Mouse (Mus musculus): ENCODE results near the gene Mt3.
"Not testable (repeated sequence)": the region's sequence is repeated elsewhere in the genome, so short reads cannot be mapped to it uniquely, and the experiment has no call there.

The Mt3 gene

DNA sequence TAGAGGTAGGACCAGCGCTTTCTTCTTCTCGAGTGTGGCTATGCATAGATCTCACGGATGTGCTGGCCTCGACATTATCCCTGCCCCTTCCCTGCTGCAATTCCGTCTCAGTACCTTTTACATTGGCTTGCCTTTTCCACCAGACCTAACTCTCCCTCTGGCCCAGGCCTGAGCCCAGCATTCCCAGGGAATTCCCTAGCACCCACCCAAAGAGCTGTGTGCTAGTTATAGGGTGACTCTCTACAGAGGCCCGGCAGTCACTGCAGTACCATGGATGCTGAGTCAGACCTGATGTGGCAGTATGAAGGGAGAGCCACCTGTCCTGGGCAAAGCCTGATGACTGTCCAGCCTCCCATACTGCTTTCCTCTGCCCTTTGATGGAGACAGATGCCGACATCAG, 1.0 kb downstream of the Mt3 start:
- DNase-seq: no peak

GRCm38 (mm10) chr8:94154537-94154936, 2.1 kb downstream of the Mt3 start:
- no peak for DNase-seq

DNA sequence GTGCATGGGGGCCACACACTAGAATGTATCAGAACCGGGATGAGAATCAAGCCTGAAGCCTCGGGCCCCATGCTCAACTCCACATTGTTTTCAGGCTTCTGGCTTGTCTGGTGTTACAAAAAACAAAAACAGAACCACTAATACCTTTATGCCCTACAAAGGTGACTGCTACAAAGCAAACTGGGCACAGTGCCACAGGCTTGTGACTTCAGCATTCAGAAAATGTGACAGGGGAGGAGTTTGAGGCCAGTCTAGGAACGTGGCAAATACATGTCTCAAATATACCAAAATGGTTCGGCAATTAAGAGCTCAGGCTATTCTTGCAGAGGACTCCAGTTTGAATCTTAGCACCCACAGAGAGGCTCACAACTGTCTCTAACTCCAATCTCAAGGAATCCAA, 3.7 kb downstream of the Mt3 start:
- peak; percentile 63 to 64 for DNase-seq

DNA sequence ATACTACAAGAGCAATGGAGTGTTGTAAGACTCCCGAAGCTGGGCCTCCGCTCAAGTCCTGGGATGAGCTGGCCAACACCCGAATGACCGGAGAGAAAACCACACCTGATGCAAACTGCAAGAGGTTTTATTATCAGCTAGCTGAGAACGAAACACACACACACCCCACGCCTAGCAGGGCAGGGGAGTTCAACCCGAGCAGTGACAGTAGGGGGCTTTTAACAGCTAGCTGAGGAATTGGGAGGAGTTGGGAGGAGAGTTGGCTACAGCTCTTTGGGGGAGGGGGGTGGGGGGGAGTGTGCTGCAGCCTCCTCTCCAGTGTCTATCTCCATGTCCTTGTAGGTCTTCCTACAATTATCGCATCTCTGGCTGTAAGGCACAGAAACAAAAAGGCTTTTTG, 13.4 kb downstream of the Mt3 start:
- DNase-seq: not testable (repeated sequence)

GRCm38 (mm10) chr8:94167244-94167643, 14.8 kb downstream of the Mt3 start:
- DNase-seq: peak; percentile 85 to 94

DNA sequence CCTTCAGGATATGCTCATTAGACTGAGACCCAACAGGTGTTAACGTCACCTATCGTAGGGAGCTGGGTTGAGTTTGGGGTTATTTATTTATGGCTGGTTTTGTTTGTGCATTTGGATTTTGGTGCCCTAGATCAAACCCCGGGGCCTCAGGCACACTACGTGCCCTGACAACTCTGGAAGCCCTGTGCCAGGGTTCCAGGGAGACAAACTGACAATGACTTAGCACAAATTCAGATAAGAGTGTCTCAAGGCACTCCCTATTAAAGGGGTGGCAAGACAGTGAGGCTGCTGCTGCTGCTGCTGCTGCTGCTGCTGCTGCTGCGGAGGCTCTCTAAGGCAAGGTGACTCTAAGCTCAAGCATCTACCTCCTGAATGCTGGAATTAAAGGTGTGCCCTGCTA, 17.1 kb downstream of the Mt3 start:
- DNase-seq: no peak

GRCm38 (mm10) chr8:94171321-94171755, 18.9 kb downstream of the Mt3 start:
- peak; percentile 41 to 68 for DNase-seq

DNA sequence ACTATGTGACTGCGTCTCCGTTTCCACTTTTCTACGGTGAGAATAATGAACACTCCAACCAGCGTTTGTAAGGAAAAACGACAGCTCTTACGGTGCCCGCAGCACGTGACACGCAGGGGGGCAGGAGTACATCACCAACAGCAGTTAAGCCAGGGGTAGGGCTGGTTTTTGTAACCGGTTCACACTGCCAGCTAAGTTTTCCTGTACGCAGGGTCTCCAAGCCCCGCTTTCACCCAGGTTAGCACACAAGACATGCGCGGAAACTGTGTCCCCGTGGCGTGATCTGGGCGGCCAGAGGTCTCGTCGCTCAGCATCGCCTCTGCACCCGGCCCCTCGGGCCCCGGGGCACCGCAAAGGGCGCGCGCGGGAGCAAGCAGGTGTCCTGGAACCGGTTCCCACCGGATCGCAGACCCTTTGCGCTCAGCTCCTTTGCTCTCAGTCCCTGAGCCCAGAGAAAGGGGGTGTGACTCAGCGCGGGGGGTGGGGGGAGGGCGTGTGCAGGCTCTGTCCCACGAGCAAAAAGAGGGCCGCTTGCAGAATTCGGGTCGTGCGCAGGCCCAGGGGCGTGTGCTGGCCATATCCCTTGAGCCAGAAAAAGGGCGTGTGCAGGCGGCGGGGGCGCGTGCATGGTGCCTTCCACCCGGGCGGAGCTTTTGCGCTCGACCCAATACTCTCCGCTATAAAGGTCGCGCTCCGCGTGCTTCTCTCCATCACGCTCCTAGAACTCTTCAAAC, 19.8 kb downstream of the Mt3 start, which contains the start of gene Mt2:
TSS of gene Mt2 (plus strand) at position 590 of the 734 bp plus-strand sequence.
- DNase-seq: peak; percentile 67 to 88

DNA sequence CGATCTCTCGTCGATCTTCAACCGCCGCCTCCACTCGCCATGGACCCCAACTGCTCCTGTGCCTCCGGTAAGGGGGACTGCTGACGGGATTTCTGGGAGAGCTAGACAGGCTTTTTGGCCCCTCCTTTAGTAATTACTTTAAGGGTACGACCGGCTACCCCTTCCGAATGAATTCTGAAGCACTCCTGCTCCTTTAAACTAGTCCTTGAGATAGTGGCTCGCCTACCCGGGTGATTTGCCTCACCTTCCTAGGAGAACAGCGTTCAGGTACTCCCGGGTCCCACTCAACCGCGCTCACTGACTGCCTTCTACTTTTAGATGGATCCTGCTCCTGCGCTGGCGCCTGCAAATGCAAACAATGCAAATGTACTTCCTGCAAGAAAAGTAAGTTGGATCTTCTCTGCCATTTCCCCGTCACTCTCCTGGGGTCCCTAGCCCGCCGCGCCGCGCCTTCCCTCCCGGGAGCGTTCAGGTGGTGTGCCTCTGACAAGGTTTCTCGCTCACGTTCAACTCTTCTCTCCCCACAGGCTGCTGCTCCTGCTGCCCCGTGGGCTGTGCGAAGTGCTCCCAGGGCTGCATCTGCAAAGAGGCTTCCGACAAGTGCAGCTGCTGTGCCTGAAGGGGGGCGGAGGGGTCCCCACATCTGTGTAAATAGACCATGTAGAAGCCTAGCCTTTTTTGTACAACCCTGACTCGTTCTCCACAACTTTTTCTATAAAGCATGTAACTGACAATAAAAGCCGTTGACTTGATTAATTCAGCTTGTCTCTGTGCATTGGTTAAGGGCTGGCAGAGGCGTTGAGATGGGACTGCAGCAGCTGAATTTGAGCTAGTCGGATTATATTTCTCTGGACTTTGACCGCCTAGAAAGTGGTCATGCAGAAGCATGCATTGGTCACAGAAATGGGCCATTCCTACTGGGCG, 20.7 kb downstream of the Mt3 start:
- DNase-seq: no peak

- no peak for DNase-seq
Measured at GRCm38 (mm10) chr8:94173848-94174403, 21.5 kb downstream of the Mt3 start.

- DNase-seq: no peak
Measured at GRCm38 (mm10) chr8:94174619-94175213, 22.3 kb downstream of the Mt3 start.

- DNase-seq: no peak
Measured at GRCm38 (mm10) chr8:94177716-94178390, 25.4 kb downstream of the Mt3 start.

DNA sequence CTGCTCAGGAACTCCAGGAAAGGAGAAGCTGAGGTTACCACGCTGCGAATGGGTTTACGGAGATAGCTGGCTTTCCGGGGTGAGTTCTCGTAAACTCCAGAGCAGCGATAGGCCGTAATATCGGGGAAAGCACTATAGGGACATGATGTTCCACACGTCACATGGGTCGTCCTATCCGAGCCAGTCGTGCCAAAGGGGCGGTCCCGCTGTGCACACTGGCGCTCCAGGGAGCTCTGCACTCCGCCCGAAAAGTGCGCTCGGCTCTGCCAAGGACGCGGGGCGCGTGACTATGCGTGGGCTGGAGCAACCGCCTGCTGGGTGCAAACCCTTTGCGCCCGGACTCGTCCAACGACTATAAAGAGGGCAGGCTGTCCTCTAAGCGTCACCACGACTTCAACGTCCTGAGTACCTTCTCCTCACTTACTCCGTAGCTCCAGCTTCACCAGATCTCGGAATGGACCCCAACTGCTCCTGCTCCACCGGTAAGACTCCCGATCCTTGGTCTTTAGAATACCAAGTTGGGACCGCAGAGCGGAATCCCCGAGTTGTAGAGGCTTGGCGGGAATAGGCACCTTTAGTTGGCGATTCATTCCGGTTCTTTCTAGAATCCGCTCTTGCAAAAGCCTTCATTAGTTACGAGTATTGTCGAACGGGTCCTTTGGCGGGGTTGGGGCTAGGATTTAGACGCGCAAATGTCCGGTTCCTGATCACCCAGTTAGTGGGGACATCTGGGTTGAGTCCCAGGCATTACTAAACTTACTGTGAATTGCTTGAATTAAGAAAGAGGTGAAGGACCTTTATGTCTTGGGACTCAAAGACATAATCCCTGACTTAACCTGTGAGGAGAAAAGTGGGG, 26.7 kb downstream of the Mt3 start, which contains the start of gene Mt1:
TSS of gene Mt1 (plus strand) at position 226 of the 856 bp plus-strand sequence.
- peak; percentile 90 to 97 for DNase-seq

DNA sequence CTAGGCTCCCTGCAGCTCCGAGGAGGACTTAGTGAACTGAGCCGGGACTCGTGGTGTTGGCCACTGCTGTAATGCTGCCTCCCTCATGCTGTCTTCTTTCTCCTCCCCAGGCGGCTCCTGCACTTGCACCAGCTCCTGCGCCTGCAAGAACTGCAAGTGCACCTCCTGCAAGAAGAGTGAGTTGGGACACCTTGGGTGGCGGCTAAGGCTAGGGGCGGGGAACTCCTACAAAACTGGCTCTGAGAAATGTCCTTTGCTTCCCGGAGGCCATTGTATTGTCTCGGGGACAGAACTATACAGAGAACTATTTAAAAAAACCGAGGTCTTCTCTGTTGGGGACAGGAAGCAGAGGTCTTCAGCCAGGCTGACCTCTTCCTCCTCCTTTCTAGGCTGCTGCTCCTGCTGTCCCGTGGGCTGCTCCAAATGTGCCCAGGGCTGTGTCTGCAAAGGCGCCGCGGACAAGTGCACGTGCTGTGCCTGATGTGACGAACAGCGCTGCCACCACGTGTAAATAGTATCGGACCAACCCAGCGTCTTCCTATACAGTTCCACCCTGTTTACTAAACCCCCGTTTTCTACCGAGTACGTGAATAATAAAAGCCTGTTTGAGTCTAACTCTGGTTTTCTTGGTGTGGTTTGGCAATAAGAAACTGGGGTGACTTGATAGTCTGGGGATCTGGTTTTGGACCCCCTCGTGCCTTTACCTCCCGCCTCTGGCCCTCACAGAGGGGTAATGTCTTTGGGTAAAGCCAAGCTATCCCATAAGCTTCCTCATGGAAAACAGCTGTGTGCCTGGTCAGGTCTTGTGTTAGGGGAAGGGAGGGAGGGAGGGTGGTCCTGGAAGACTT, 27.5 kb downstream of the Mt3 start:
- peak; percentile 30 to 57 for DNase-seq

DNA sequence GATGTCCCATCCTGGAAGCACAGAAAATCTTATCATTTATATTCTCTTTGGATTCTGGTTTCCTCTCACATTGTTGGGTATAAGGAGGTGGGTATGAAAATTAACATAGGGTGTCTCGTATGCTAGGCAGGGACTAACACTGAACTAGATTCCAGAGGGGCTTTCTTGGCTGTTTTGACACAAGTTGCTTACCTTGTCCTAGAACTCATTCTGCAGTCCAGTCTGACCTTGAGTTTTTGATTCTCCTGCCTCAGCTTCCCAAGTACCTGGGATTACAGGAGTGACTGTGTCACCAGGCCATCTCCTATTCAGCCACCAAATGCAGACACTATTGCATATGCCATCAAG, 28.1 kb downstream of the Mt3 start:
- DNase-seq: no peak

DNA sequence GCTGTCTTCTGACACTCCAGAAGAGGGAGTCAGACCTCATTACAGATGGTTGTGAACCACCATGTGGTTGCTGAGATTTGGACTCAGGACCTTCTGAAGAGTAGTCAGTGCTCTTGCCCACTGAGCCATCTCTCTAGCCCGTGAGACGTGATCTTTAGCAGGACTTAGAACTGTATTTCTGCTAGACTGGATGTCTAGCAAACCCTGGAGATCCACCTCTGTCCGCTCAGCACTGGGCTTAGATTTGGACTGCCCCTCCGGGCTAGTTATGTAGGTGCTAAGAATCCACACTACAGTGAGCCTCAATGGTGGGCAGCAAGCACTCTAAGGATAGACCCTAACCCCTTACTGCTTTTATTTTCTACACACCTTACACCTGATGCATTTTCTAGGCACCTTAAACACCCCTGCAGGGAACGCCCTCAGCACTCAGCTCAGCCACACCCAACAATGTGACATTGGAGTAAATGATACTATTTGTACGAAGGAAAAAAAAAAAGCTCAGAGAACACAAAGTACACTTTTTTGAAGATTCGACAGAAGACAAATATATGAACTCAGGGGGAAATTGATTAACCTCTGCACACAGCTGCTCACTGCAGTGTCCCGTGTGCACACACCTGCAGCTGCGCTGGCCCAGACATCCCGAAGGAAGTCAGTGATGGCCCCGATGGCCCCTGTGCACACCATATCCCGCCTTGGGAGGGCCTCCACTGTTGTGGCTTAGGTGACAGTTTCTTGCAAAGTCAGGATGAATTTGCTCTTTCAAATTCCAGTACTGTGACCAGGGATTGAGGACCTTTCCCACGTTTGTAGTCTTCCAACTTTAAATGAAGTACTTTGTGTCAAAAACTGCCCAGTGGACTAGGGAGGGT, 29.9 kb downstream of the Mt3 start:
- DNase-seq: no peak

DNA sequence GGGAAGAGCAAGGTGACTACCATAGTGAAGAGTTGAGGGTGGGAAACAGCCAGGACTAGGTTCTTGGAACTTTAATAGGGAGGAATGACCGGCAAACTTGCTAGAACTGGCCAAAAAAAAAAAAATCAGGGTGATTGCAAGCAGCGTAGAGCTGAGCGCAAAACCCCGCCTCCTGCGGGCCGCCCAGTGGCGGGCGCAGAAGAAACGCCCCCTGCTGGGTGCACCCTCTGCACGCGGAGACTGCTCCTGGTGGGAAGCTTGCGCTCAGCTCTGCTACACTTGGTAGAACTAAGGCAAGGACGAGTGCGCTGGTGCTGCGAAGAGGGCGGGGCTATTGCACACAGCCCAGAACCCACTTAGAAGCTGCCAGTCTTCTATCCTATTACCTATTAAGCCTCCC, 30.7 kb downstream of the Mt3 start:
- DNase-seq: peak; percentile 86 to 93

DNA sequence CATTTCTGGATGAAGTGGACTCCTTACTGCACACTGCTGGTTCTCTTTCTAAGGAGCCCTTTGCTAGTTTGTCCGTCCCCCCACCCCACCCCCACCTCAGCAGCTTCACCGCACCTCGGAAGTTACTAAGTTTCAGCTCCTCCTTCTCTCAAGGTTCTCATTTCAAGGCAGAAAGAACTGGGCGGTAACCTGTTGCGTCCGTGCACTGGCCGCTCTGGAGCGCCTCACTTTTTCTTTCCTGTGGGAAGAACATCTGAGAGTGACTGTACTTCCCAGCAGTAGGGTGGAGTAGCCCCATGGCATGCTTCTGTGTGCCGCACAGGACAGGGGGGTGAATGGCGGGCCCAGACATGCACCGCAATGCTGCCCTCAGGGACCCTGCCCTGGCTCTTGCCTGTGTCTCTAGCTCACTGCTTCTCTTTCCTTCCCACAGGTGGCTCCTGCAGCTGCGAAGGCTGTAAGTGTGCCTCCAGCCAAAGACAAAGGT, 32.0 kb downstream of the Mt3 start:
- no peak for DNase-seq

- DNase-seq: no peak
Measured at GRCm38 (mm10) chr8:94185791-94186190, 33.4 kb downstream of the Mt3 start.
